ENCODE assay signal across 14 mouse cellular contexts in the genomic region with DNA sequence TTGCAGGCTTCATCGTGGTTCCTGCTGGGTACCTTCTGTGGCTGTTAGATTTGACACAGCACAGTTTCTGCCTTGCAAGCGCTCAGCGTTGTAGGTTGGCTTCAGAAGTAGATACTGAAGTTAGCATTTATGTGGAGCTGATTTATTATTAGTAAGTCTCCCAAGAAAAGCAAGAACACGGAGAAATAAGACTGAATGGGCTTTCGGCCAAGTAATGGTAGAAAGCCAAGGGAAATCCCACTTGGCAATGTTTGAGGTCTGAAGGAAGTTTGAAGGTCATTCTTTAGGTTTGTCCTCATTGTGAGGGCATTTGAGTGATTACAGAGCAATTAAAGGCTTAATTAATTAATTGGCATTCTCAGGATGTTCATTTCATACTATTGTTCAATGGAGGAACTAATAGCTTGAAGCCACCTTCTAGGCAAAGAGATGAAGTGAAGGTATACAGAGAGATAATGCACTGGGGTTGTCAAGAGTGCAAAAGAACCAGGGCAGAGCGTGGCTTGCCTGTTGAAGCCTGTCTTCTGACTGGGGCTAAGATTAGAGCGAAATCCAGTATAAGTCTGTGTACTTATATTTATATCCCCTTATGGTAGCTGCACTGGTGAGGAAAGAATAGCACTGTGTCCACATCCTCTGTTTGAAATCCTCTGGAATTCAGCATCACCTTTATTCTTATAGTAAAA.
A peak's percentile ranks its signal among the peaks of the same experiment; 100 is the strongest.
DNase-seq lines count a peak whose midpoint lies in the region; ATAC-seq and TF ChIP-seq lines count a peak whose summit lies in the region.
"Had no signal": no experiment of that assay in that cellular context is flagged by ENCODE, and none has a peak within 500 bp of the region (broad histone marks: within the 10 kb centered on the region; RNA-seq: fewer than 3 reads in every experiment).

No protein-coding gene starts in this region.

- no peaks in the 10 kb centered on the region for H3K9me3 ChIP-seq in hindbrain, postnatal 0 days (ENCODE audit: low read length)
- no peaks in the 10 kb centered on the region for H3K9me3 ChIP-seq in hindbrain, embryonic 14.5 days (ENCODE audit: control insufficient read depth, low read length)

- DNase-seq in cerebellum, postnatal 10 days, result peak; percentile 3 to 4
- DNase-seq in cerebellum, adult 2 months, result no peak
- peak; percentile 10 for DNase-seq in hindbrain, postnatal 0 days (ENCODE audit: low spot score)
- DNase-seq in hindbrain, embryonic 14.5 days (ENCODE audit: low spot score), result no peak
- DNase-seq in heart, postnatal 14 days, result peak; percentile 5 to 33
- no peak for DNase-seq in embryo, embryonic 10 days (ENCODE audit: low spot score)
- DNase-seq in right cerebral cortex, adult 2 months (ENCODE audit: low spot score in 2 of 2), result no peak
- DNase-seq: cerebellum, postnatal 36 days; forebrain, postnatal 0 days; gastrocnemius, postnatal 36 days; lung, postnatal 4 days; midbrain, embryonic 14.5 days had no signal

- intact Hi-C loops in heart, postnatal 14 days (cut with DNase I), result loop anchor here (10.0 kb wide), 1 partner anchor 311 kb away; the partner anchor contains the start of gene Ptger4

- no peak overlapping the region for H3K9ac ChIP-seq in hindbrain, postnatal 0 days (replicated peaks; ENCODE audit: low read length)
- no peak overlapping the region for H3K9ac ChIP-seq in hindbrain, embryonic 14.5 days
- H3K9ac ChIP-seq: forebrain, postnatal 0 days; liver, embryonic 14.5 days had no signal

- no peak overlapping the region for H3K4me3 ChIP-seq in cerebellum, adult 2 months (replicated peaks; ENCODE audit: insufficient read depth, low read depth, low read length)
- H3K4me3 ChIP-seq in hindbrain, postnatal 0 days (ENCODE audit: low read length), result no peak overlapping the region
- H3K4me3 ChIP-seq in hindbrain, embryonic 14.5 days (replicated peaks; ENCODE audit: low read length), result no peak overlapping the region

- 49% methylated on average over 7 of the region's 7 CpGs for WGBS in cerebellum, adult 2 months
- WGBS in hindbrain, postnatal 0 days, result 69% methylated on average over 7 of the region's 7 CpGs
- WGBS in hindbrain, embryonic 14.5 days, result 80% methylated on average over 7 of the region's 7 CpGs

- H3K4me1 ChIP-seq in cerebellum, adult 2 months (ENCODE audit: control insufficient read depth, insufficient read depth, low read length), result no peaks in the 10 kb centered on the region
- H3K4me1 ChIP-seq in hindbrain, postnatal 0 days (ENCODE audit: insufficient read depth, low read length), result no peaks in the 10 kb centered on the region
- no peaks in the 10 kb centered on the region for H3K4me1 ChIP-seq in hindbrain, embryonic 14.5 days (replicated peaks; ENCODE audit: control insufficient read depth, insufficient read depth, low read length)

- H3K27me3 ChIP-seq in cerebellum, adult 2 months (ENCODE audit: control insufficient read depth, insufficient read depth, low read length), result no peaks in the 10 kb centered on the region
- H3K27me3 ChIP-seq in hindbrain, postnatal 0 days (ENCODE audit: insufficient read depth, low read length), result no peaks in the 10 kb centered on the region
- H3K27me3 ChIP-seq in hindbrain, embryonic 14.5 days (ENCODE audit: control insufficient read depth, insufficient read depth, low read length), result no peaks in the 10 kb centered on the region

- TF ChIP-seq POLR2A in cerebellum, adult 2 months (IDR thresholded peaks at IDR 0.05; ENCODE audit: borderline replicate concordance, insufficient read depth, low read length), result no peak

- no peak overlapping the region for H3K27ac ChIP-seq in cerebellum, adult 2 months (ENCODE audit: insufficient read depth, low read length)
- no peak overlapping the region for H3K27ac ChIP-seq in hindbrain, postnatal 0 days
- H3K27ac ChIP-seq in hindbrain, embryonic 14.5 days, result no peak overlapping the region
- H3K27ac ChIP-seq: liver, embryonic 14.5 days had no signal

- no peak for TF ChIP-seq CTCF in cerebellum, adult 2 months (IDR thresholded peaks at IDR 0.05; ENCODE audit: borderline replicate concordance, insufficient read depth, low read depth, low read length)
- TF ChIP-seq CTCF in hindbrain, postnatal 0 days (IDR thresholded peaks at IDR 0.05; ENCODE audit: low read depth), result no peak

- H3K36me3 ChIP-seq in hindbrain, postnatal 0 days (ENCODE audit: insufficient read depth, low read length), result no peaks in the 10 kb centered on the region
- H3K36me3 ChIP-seq in hindbrain, embryonic 14.5 days (replicated peaks; ENCODE audit: control insufficient read depth, insufficient read depth), result no peaks in the 10 kb centered on the region

- ATAC-seq in hindbrain, postnatal 0 days, result no peak
- no peak for ATAC-seq in hindbrain, embryonic 14.5 days (ENCODE audit: low FRiP score)
- ATAC-seq in CD4-positive, CD25-positive, alpha-beta regulatory T cell, adult 4 months, result peak; percentile 18
- ATAC-seq: forebrain, postnatal 0 days had no signal

- H3K4me2 ChIP-seq in hindbrain, postnatal 0 days (ENCODE audit: low read depth, low read length), result no peak overlapping the region
- H3K4me2 ChIP-seq in hindbrain, embryonic 14.5 days (replicated peaks), result no peak overlapping the region

Comparison
In these comparisons a context has a peak if more than half of its experiments do, and no peak if none do; other contexts are left out.
1. DNase-seq: peak in cerebellum, postnatal 10 days (2 of 2), hindbrain, postnatal 0 days (single experiment) and heart, postnatal 14 days (2 of 2); none in cerebellum, adult 2 months (0 of 2), hindbrain, embryonic 14.5 days (single experiment), embryo, embryonic 10 days (single experiment) and right cerebral cortex, adult 2 months (0 of 2).